Mouse (Mus musculus) ES-E14 (cell line): ENCODE measurements around the gene Pex16.

Experiments used
- HCFC1 ChIP-seq: IDR thresholded peaks from 2 replicates; pipeline ENCODE4 v1.6.1; 2012; ENCODE audit warnings: low read length, inconsistent platforms, borderline replicate concordance; ENCODE audit not compliant: insufficient read depth
- ZC3H11A ChIP-seq: IDR thresholded peaks from 2 replicates; pipeline ENCODE4 v1.6.1; 2012; ENCODE audit warnings: low read depth, mild to moderate bottlenecking, inconsistent platforms, low read length, borderline replicate concordance
- ZNF384 ChIP-seq: IDR thresholded peaks from 2 replicates; pipeline ENCODE4 v1.6.1; 2012; ENCODE audit warnings: low read depth, low read length, inconsistent platforms

DNA sequence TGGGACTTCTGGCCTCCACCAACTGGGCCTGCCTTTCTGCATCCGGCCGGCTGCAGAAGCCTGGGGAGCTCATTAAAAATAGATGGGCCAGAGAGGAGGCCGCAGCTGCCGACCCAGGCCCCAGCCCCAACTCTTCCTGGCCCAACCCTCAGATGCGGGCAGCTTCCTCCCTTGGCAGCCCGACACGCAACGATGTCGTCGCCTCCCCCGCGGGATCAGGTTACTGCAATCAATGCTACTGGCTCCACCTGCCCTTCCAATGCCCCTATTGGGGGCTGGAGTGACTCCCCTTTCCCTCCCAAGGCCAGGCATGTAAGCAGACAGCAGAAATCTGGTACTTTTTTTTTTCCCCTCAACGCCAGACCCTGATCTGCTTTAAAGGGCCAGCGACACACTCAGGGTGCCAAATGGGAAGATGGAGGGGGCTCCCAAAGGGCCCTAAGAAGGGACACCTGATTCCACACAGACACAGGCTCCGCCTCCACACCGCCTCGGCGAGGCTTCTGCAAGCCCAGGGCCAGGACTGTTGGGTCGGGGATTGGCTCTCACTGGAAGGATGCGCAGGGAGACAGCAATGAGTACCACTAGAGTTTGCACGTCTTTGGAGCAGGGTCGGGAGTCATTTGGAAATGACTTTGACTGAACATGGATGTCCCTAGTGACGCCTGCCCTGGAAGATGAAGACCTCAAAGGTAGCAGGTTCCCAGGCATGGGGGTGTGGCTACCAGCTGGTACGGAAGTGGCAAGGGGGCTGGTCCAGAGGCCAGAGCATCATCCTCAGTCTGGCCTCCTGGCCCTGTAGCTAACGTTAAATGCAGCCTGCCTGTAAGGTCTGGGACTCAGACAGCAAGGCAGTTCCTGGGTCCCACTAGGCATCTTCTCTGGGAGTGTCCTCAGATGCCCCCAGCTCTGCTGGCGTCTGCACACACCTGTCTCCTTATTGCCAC lies 18.1 kb downstream of the Pex16 start:
- TF ChIP-seq ZNF384 (peak; percentile 83; the same call in 1 of the 2 replicates), HCFC1 (no peak), ZC3H11A (no peak)
